Mouse (Mus musculus) gonadal fat pad, adult 2 months (tissue): Measurements from ENCODE around the gene Hfe. TPM values are rescaled to one million over a fixed set of nuclear protein-coding genes. Genes with fewer than 3 reads are reported as not detected.
"Not testable (repeated sequence)": the region's sequence is repeated elsewhere in the genome, so short reads cannot be mapped to it uniquely, and the experiment has no call there.

Experiments
- DNase-seq: peaks from one replicate; pipeline ENCODE4 v3.0.0-alpha.2; 2012; ENCODE audit warnings: low read depth
- polyA plus RNA-seq: library from polyadenylated mRNA; depleted of rRNA; stranded (reverse); fragments of >200 nt; gene quantifications from 2 replicates; pipeline ENCODE4 v1.2.3, GENCODE M21; 2012

Hfe gene
- polyA plus RNA-seq, 1 experiment: 43.9 TPM

DNA sequence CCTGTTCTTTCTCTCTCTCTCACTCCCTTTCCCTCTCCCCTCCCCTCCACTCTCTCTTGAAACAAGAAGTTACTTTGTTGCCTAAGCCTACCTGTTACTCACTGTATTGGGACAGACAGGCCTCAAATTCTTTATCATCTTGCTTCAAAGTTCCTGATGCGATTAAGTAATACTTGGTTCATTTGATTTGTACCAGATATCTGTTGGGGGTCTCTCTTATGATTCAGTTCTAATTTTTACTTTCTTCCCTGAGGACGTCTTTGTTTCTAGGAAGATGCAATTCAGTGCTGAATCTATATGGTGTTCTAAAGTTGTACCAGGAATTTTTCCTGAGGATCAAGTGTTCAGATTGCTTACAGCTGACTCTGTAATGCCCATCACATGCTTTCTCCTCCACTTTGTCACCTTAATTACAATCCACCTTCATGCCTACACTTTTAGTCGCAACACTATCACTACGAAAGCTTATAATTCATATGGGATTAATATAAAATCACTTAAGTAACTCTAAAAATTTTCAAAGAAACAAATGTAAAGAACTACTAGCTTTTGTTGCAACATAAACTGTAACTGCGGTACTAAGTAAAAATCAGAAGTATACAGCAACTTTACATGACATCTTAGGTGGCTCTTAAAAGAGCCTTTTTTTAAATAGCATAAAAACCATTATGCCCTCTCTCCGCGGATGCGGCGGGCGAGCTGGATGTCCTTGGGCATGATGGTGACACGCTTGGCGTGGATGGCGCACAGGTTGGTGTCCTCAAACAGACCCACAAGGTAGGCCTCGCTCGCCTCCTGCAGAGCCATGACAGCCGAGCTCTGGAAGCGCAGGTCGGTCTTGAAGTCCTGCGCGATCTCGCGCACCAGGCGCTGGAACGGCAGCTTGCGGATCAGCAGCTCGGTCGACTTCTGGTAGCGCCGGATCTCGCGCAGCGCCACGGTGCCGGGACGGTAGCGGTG lies 34.0 kb upstream of the Hfe start:
- no peak for DNase-seq

DNA sequence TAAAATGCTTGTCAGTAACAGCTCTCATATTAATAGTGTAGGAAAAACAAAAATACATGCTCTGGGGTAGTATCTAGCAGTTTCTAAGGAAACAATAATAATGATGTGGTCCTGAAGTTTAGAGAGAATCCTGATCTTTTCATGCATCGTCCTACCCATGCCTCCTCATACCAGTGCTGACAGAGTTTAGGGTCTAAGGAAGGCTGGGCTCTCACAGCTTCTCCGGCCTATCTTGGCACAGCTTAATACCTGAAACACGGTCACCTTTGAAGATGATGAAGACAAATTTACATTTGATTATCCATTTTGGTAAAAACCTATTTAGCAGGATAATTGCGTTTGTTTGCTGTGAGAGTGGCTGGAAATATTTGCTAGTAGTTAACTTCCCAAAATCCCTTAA lies 33.3 kb upstream of the Hfe start:
- DNase-seq: no peak

DNA sequence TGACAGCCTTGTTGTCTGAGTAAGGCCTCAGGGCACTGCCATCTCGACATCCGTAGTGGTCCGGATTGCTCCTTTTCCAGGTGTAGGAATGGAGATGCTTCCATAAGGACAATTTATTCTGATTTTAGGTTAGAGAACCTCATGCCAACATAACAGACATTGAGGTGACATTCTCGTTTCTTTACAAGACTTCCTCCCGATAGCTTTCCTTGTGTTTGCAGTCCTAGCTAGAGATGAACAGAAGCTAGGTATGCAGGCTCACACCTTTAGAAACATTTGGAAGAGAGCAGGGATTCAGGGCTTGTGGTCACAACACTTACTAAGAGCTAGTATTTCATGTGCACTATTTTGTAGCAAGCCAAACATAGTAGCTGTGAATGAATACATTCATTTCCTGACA lies 32.6 kb upstream of the Hfe start:
- no peak for DNase-seq

DNA sequence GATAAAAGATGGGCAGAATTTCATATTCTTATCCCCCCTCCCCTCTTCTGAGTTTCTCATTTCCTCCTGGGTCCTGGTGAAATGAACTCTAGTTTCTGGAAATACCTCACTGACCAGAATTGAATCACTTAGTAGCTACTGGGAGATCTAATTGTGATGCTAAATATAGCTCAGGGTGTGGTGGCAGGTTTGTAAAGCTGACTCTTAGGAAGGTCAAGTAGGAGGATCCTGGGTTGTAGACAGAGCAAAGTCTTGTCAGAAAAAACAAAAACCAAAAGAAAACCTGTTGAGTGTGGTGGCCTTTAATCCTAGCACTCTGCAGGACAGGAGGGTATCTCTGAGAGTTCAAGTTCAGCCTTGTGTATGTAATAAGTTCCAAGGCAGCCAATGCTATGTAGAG lies 31.4 kb upstream of the Hfe start:
- DNase-seq: no peak

DNA sequence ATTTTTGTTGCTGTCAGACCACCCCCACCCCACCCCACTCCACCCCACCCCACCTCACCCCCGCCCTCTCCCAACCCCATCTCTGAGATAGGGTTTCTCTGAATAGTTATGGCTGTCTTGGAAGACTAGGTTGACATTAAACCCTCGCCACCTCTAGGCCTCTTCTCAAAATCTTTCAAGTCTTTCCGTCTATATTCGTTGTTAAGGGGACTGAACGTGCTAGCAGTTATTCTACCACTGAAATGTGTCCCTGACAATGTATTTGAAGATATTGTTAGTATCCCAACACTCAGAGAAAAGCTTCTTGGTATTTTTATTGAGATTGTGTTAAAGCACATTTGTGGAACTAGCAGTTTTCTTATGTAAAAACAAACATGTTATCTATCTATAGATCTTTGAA lies 30.3 kb upstream of the Hfe start:
- DNase-seq: no peak

DNA sequence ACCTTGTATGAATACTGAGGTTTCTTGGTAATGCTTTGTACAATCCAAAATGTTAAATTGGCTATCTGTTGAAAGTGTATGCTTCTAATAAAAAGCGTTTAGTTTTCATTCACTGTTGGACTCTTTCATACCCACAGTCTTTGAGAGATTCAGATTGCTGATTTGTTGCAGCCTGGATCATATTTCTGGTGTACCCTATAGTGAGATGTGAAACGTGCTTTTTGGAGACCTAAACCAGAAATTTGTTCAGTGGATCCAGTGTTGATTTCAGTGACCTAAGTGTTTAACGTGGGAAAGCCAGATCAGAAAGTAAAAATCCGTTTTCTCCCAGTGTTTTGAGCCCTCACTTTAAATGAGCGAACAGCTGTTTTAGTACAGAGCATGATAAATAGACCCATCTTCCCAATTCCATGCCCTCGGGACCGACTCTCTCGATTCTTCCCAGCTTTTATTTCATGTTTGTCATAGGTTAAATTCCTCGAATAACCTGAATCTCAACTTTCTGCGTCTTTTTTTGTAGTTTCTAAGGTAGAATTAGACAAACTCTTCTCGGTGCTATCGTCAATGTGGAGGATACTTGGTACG lies 29.7 kb upstream of the Hfe start:
- DNase-seq: no peak

DNA sequence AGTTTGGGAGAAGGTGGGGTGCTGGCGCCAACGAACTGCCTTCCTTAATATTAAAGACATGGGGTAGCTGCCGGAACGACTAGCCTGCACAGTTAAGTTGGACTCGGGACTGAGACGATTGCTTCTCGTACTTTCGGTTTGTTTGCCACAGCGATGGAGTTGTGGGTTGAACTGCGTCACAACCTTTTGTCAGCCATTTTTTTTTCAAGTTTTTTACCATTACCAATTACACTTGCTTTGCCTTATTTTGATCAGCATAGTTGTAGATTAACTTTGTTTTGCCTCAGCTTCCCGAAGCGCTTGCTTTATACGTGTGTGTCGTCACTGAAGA lies 29.2 kb upstream of the Hfe start:
- DNase-seq: no peak

DNA sequence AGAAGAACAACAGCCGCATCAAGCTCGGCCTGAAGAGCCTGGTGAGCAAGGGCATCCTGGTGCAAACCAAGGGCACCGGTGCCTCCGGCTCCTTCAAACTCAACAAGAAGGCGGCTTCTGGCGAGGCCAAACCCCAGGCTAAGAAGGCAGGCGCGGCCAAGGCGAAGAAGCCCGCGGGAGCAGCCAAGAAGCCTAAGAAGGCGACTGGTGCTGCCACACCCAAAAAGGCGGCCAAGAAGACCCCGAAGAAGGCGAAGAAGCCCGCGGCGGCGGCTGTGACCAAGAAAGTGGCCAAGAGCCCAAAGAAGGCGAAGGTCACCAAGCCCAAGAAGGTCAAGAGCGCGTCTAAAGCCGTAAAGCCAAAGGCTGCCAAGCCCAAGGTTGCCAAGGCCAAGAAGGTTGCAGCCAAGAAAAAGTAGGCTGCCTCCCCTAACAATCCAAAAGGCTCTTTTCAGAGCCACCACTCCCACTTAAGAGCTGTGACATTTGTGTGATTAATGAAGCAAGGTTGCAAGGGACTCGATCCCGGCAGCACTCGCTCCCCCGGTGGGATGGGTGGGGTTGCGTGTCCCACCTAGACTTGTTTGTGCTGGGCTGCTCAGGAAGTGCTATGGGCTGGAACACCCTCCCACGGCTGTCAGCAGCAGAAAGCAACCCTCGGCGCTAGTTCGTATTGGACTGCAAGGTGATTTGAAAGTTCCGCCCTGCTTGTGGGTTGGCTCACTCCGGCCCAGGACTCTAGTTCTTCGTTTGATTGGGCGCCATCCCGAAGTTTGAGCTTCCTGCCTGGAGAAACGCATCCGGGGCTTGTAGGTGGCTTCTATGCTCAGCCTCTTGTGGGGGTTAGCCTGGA lies 28.6 kb upstream of the Hfe start:
- DNase-seq: no peak

DNA sequence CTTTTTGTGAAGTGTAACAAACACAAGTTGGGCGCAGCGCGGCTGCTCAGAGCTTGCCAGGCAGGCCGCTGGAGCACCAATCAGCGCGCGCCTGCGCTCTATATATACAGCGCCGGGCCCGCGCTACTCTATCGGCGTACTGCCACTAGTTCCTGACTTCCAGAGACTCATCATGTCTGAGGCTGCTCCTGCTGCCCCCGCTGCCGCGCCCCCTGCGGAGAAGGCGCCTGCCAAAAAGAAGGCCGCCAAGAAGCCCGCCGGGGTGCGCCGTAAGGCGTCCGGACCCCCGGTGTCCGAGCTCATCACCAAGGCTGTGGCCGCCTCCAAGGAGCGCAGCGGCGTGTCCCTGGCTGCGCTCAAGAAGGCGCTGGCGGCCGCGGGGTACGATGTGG lies 28.0 kb upstream of the Hfe start, which contains the start of gene Hist1h1c:
Gene Hist1h1c, plus strand, starts transcription at position 132 of the 392 bp plus-strand sequence.
- DNase-seq: no peak

DNA sequence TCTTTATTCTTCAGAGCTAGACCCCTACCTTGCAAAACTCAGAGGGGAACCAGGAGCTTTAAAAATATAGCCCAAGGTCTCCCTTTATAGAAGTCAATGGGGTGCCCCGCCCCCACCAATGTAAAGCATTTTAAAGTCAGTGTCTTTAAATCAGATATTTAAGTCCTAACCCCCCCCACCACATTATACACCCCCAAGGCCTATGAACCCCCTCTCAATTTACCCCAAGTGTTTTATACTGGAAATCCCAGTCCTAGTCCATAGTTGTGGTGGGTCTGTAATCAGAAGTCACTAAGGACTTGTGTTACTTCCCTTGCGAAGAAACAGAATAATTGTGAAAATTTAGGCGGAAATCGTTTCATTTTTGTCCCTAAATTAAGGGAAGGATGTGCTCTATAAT lies 27.4 kb upstream of the Hfe start:
- no peak for DNase-seq

DNA sequence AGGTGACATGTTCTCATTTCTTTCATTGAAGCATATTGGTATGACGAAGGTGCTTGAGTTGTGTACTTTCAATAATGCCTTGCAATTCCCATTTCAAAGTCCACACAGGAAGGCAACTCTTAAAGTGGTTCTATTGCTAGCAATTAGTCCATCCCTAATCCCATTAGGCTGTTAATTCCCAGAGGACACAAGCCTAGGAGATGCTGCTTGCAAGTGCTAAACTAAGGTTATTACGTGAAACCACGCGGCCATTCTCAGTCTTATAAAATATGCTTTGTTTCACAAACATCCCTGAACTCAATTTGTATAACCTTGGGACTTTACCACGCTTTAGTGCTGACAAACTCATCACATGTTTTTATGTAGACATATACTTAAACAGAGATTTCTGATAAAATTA lies 26.4 kb upstream of the Hfe start:
- DNase-seq: no peak

DNA sequence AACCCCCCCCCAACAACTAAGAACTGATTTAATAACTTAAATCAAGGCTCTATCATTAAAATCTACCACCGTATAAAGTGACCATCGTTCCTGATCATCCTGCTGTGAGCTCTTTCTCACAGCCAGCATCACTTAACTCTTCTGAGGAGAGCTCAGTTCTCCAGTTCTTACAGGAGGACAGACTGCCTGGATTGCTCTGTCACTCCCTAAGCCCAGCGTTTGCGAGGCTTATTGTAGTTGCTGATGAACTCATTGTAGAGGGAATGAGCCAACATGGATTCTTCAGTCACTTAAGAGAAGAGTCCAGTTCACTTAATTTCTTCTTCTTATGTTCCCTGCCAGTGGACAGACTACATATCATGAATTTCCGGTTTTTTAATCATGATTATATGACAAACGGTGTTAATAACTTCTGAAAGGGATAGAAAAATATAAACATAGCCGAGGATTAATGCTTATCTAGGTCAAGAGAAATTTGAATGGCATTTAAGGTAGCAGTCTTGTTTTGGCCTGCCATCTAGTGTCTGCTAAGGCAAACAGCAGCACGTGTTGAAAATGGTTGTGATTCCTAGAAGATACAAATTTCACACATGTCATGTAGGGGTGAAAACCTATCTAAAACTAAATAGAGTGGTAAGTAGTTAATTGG lies 21.6 kb upstream of the Hfe start:
- DNase-seq: no peak

DNA sequence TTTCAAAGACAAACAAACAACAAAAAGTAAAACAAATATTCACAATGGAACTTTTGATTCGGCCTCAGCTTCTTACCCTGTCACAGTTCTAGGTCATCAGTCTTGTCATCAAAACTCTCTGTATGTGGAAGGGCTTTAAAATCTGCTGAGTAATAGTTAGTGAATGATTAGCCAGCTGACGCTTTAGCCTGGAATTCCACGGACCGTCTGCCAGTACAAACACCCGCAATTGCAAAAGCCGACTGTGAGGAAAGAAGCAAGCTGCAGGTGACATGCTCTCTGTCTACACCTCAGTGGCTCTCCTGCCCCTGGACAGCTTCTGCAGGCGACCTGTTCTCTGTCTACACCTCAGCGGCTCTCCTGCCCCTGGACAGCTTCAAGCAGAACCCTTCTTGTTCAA lies 19.8 kb upstream of the Hfe start:
- DNase-seq: no peak

DNA sequence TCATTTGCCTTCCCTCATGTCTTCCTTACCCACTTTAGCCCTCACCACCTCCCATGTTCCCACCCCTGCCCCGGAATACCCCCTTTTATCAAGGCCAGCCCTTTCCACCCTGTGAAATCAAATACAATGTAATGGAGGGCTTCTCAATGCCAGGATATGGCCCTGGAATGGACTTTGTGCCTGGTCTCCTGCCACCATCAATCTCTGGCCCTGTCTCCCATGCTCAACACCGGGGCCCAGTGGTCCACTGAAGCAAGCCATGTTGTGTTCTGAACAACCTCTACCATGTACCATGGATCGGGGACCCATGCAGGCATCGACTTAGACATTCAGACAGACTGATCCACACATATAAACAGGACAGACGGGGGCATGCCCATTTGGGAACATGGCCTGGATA lies 19.1 kb upstream of the Hfe start:
- DNase-seq: no peak

DNA sequence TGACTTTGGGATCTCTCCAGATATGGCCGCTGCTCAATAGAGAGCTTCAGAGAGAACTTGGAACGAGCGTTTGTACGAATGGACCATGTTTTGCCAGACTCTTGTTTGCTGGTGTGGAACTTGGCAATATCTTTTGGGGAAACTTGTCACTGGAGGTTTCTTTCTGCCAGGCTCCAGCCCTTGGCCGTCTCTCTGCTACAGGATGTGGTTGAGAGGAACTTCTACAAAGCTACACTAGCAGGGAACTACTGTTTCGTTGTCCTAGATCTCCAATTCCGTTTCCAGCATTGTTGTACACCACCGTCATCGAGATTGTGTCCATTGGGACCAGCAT lies 18.5 kb upstream of the Hfe start:
- no peak for DNase-seq

DNA sequence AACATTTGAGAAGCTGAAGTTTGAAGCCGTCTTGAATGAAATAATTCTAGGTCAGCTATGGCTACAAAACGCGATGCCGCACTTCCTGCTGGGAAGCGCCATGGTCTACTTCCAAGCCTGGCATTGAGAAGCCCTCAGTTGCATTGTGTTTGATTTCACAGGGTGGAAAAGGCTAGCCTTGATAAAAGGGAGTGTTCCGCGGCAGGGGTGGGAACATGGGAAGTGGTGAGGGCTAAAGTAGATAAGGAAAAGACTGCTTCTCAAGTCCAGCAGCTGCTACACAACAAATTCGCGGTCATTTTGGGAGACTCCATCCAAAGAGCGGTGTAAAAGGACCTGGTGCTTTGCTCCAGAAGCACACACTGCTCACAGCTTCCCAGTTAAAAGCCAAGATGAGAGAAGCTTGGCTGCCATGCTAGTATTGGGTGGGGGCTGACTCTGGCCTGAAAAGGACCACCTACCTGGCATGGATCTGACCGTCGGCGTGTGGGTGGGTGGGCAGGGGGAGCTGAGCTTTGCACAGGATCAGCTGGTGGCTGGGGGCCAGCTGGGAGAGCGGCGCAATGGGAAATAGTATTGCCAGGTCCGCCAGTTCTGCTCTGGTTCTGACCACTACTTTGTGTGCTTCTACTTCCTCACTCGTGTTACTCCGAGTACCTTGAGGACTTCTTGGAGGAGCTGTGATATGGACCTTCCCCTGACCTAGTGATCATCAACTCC lies 18.0 kb upstream of the Hfe start:
- DNase-seq: no peak

DNA sequence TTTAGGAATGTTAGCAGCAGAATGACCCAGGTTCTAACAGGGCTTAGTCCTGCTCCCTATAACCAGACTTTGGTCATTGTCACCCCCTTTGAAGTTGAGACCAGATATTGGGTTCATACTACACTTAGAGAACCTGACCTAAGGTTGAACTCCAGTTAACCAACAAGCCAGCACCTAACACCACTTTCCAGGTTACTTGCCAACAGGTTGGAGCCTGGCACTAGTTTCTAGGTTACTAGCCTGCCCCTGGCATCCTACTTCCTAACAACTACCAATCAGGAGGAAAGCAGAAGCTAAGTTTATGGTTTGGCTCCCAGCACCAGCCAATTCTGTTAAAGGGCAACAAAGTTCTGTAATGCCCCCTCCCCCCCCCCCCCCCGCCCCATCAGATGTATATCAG lies 14.6 kb upstream of the Hfe start:
- no peak for DNase-seq

DNA sequence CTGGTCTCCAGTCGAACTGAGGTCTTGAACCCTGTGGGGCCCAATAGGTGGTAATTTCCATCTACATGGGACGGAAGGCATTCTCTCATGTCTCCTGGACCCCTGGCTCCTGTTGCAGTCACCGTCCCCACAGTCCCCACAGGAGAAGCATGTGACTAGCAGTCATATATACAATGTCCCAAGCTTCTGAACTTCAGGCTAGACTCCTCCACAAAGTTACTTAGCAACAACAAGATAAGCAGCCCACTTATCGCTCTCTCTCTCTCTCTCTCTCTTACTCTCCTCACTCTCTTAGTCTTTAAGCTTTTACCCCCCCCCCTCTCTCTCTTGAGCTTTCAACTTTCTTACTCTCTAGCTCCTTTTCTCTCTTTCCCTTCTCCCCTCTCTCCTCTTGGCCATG lies 13.6 kb upstream of the Hfe start:
- DNase-seq: no peak

DNA sequence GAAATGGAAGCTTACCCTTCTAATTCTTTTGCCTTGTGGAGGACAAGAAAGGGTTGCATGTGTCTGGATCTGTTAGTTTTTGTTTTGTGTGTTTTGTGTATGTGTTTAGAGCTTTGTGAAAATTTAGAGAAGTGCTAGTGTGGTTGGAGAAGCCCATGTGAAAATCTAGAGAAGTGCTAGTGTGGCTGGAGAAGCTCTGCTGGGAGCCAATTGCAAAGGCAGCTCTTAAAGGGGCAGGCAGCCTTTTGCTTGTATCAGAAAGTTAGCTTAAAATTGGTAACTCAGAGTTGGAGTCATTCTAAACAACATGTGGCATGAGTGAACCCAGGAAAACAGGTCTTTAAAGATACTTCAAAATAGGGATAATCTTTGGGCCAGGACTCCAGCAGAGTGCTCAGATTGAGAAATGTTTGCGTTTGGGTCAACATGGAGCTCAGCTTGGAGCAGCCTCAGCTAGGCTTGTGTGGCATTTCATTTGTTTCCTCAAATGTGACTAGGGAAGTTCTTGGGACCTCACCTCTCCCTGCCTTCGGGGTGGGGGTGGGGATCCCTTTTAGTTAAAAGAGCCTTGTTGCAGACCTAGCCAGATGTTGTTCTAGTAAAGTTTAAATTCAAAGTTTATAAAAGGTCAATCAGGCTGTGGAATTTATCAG lies 7.1 kb upstream of the Hfe start:
- not testable (repeated sequence) for DNase-seq

DNA sequence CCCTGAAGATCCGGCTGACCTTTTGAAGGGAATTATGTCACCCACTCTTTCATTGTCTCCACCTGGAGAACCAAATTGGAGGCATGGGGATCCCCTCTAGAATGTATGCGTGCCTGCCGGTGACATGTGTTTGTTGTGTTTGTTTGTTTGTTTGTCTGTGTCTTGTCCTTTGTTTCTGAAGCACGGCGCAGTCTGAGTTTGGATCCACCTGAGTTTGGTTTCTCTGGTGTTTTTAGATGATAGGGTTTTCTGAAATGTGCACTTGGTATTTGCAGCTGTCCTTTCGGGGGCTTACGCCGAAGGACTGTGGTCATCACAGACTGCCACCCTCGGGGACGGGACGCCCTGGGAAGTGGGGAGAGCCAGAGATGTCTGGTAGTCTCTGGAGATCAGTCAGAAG lies 6.5 kb upstream of the Hfe start:
- no peak for DNase-seq
